Mouse (Mus musculus) heart, embryonic 13.5 days (tissue): Measurements from ENCODE around the gene Acsm3. TPM values are rescaled to one million over a fixed set of nuclear protein-coding genes. Genes with fewer than 3 reads are reported as not detected.
"Not testable (repeated sequence)": the region's sequence is repeated elsewhere in the genome, so short reads cannot be mapped to it uniquely, and the experiment has no call there.

Experiments used
- ATAC-seq: fragments of 200-750 bp; cut with Nextera tagmentation; 2 replicates; pipeline ENCODE4 v1.8.0; 2017; ENCODE audit warnings: moderate TSS enrichment; ENCODE audit not compliant: insufficient number of reproducible peaks, low FRiP score, low TSS enrichment; ENCODE audit errors: extremely low read depth
- H3K27ac ChIP-seq: fragments of 300-500 bp; sonication (generic); replicated peaks from 2 replicates; pipeline ENCODE4 v1.5.1; 2015; ENCODE audit warnings: moderate library complexity, mild to moderate bottlenecking, inconsistent platforms
- H3K27me3 ChIP-seq: fragments of 300-500 bp; sonication (generic); replicated peaks from 2 replicates; pipeline ENCODE4 v1.6.1; 2015; ENCODE audit warnings: mild to moderate bottlenecking, inconsistent platforms
- H3K36me3 ChIP-seq: fragments of 300-500 bp; sonication (generic); 2 replicates; pipeline ENCODE4 v1.6.1; 2015; ENCODE audit warnings: mild to moderate bottlenecking, inconsistent platforms
- H3K4me1 ChIP-seq: fragments of 300-500 bp; sonication (generic); 2 replicates; pipeline ENCODE4 v1.6.1; 2015; ENCODE audit warnings: inconsistent platforms
- H3K4me2 ChIP-seq: fragments of 300-500 bp; sonication (generic); 2 replicates; pipeline ENCODE4 v1.6.1; 2015; ENCODE audit warnings: inconsistent platforms, mild to moderate bottlenecking, moderate library complexity
- H3K4me3 ChIP-seq: fragments of 300-500 bp; sonication (generic); 2 replicates; pipeline ENCODE4 v1.5.1; 2015; ENCODE audit warnings: moderate library complexity, mild to moderate bottlenecking, inconsistent platforms
- H3K9ac ChIP-seq: fragments of 300-500 bp; sonication (generic); 2 replicates; pipeline ENCODE4 v1.6.1; 2015; ENCODE audit warnings: inconsistent platforms, mild to moderate bottlenecking, moderate library complexity
- H3K9me3 ChIP-seq: fragments of 300-500 bp; sonication (generic); 2 replicates; pipeline ENCODE4 v1.6.1; 2016; ENCODE audit warnings: inconsistent platforms
- WGBS: fragments of 180-500 bp; shearing (Covaris S2); methylation state at CpG from one replicate; pipeline ENCODE4 v1.1.7; 2015; ENCODE audit warnings: mixed read lengths; 5-methylcytosine and 5-hydroxymethylcytosine counted together
- polyA plus RNA-seq: library from polyadenylated mRNA; unstranded; fragments of >200 nt; fragmentation: Nextera tagmentation; extraction: Ambion mirVana; gene quantifications from 2 replicates; pipeline ENCODE4 v1.2.1, GENCODE M21; 2015

Acsm3 gene
- 0.14 TPM in 1 of 2 replicates, not detected in the other for polyA plus RNA-seq

- H3K4me3 ChIP-seq, result no peak within 1 kb of the TSS
- H3K9ac ChIP-seq, result no peak within 1 kb of the TSS
- H3K4me2 ChIP-seq, result no peak within 1 kb of the TSS
- H3K27me3 ChIP-seq, result no peaks in the 10 kb centered on the region
- H3K4me1 ChIP-seq, result no peaks in the 10 kb centered on the region
- H3K36me3 ChIP-seq, result no peaks in the 10 kb centered on the region
- no peak within 1 kb of the TSS for H3K27ac ChIP-seq
- H3K9me3 ChIP-seq, result no peaks in the 10 kb centered on the region
- WGBS, result 62% methylated on average over 11 of the region's 11 CpGs
- ATAC-seq, result no peak
These were observed at the start of gene Acsm3 for GRCm38 (mm10) chr7:119760527-119760951. TSS of gene Acsm3 (plus strand) at chr7:119760923.

- Histone ChIP-seq H3K27ac (no peak overlapping the region), H3K9me3 (no peaks in the 10 kb centered on the region), H3K9ac (no peak overlapping the region), H3K4me2 (no peak overlapping the region), H3K27me3 (no peaks in the 10 kb centered on the region), H3K4me1 (no peaks in the 10 kb centered on the region), H3K36me3 (peaks cover 40% of the 10 kb centered on the region), H3K4me3 (no peak overlapping the region)
- 87% methylated on average over 7 of the region's 7 CpGs for WGBS
- ATAC-seq, result no peak
These were observed 46.6 kb upstream of the Acsm3 start for GRCm38 (mm10) chr7:119714111-119714510.

DNA sequence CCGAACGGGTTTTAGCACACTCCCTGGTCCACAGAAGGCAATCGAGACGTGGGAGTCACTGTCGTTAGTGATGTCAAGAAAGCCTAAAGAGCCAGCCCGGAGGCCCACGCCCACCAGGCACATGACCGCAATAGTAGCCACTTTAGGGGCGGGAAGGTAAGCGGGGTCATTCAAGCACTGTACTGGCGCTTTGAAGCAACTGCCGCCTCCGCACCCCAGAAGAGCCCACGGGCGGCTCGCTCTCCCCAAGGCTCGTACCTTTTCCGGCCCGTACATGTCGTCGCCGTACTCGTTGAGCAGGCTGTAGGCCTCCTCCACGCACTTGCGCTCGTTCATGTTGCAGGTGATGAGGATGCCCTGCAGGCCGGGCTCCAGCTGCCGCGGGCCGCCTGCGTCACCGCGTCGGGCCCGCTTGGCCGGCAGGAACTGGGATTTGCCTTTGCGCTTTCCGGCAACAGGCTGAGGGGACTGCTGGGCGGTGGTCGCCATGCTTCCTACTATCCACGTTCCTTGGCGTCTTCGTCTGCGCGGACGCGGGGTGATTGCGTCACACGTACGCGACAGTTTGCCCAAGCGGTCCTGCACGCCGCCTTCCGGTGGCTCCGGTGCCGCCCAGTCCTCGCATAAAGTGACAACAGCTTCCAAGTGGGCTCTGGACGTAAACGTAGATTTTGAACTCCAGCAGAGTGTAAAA, 40.3 kb upstream of the Acsm3 start, which contains the start of gene Thumpd1:
TSS of gene Thumpd1 (minus strand) at position 546 of the 694 bp plus-strand sequence.
- under 1% methylated on average over 60 of the region's 60 CpGs for WGBS
- Histone ChIP-seq H3K36me3 (peaks cover 36% of the 10 kb centered on the region), H3K4me1 (peaks cover 12% of the 10 kb centered on the region), H3K9ac (peak within 1 kb of the TSS; percentile 95), H3K27me3 (peaks cover 6% of the 10 kb centered on the region; the same call in 1 of the 2 replicates), H3K27ac (peak within 1 kb of the TSS; percentile 68), H3K9me3 (no peaks in the 10 kb centered on the region), H3K4me3 (peak within 1 kb of the TSS; percentile 97), H3K4me2 (peak within 1 kb of the TSS; percentile 86)
- ATAC-seq, result peak; percentile 79; the same call in 1 of the 2 replicates

DNA sequence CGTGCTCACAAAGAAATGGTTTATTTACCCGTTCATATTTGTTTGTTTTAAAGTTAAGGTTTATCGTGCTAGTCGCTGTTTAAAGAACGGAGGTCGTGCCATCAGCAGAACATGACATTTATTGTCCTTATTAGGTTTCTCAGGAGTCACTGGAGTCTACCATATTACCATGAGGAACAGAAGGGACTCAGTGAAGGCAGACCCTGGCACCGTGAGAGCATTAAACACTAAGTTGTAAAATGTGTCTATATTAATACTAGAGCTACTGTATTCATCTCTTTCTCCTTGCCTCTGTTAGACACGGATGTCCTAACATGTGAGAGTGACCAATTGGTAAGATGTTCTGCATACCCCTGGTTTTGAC, 39.8 kb upstream of the Acsm3 start:
- Histone ChIP-seq H3K27me3 (peaks cover 6% of the 10 kb centered on the region; the same call in 1 of the 2 replicates), H3K4me1 (peaks cover 12% of the 10 kb centered on the region), H3K4me3 (peak overlapping the region; percentile 97), H3K9ac (peak overlapping the region; percentile 95), H3K4me2 (peak overlapping the region; percentile 86), H3K9me3 (no peaks in the 10 kb centered on the region), H3K27ac (0 out of 2 replicates have a peak overlapping the region, but pooled peaks have one; percentile 24), H3K36me3 (peaks cover 31% of the 10 kb centered on the region)
- 16% methylated on average over 8 of the region's 8 CpGs for WGBS
- no peak for ATAC-seq

DNA sequence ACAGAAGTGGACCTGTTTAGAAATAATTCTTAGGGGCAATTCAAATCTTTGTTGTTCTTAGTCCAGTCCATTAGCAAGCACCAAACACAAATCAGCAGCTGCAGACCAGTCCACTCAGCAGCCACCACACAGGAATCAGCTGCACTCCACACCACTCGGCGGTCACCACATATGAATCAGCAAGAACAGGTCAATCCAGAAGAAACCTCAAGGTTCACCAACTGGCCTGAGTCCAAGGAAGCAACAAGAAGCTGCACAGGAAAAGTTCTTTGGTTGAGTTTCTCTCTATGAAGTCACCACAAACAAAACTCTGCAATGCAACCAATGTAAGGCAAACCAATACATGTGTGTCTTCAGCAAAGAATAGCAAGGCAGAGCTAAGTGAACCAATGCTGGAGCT, 33.1 kb upstream of the Acsm3 start:
- ATAC-seq, result no peak
- H3K4me2 ChIP-seq, result no peak overlapping the region
- H3K36me3 ChIP-seq, result no peaks in the 10 kb centered on the region
- no peak overlapping the region for H3K9ac ChIP-seq
- 78% methylated on average over 2 of the region's 2 CpGs for WGBS
- H3K4me1 ChIP-seq, result no peaks in the 10 kb centered on the region
- peaks cover 5% of the 10 kb centered on the region; the same call in 1 of the 2 replicates for H3K9me3 ChIP-seq
- peaks cover 9% of the 10 kb centered on the region; the same call in 1 of the 2 replicates for H3K27me3 ChIP-seq
- no peak overlapping the region for H3K27ac ChIP-seq
- no peak overlapping the region for H3K4me3 ChIP-seq

- not testable (repeated sequence) for H3K9me3 ChIP-seq, H3K9ac ChIP-seq, H3K4me1 ChIP-seq, H3K4me3 ChIP-seq, H3K36me3 ChIP-seq, H3K27me3 ChIP-seq, ATAC-seq, H3K27ac ChIP-seq, H3K4me2 ChIP-seq
- 78% methylated on average over 4 of the region's 4 CpGs for WGBS
These were observed 29.5 kb upstream of the Acsm3 start for GRCm38 (mm10) chr7:119731262-119731661.

GRCm38 (mm10) chr7:119738877-119739276, 21.8 kb upstream of the Acsm3 start:
- Histone ChIP-seq H3K9ac (no peak overlapping the region), H3K4me3 (no peak overlapping the region), H3K27me3 (peaks cover 8% of the 10 kb centered on the region; the same call in 1 of the 2 replicates), H3K4me1 (0 out of 2 replicates have a peak, but pooled peaks cover under 1% of the 10 kb centered on the region), H3K4me2 (no peak overlapping the region), H3K27ac (no peak overlapping the region), H3K36me3 (no peaks in the 10 kb centered on the region), H3K9me3 (no peaks in the 10 kb centered on the region)
- ATAC-seq, result no peak
- WGBS, result 73% methylated on average over 2 of the region's 2 CpGs

GRCm38 (mm10) chr7:119739798-119740468, 20.8 kb upstream of the Acsm3 start:
- not testable (repeated sequence) for ATAC-seq, H3K27ac ChIP-seq, H3K9me3 ChIP-seq, H3K36me3 ChIP-seq, H3K4me1 ChIP-seq
- H3K27me3 ChIP-seq, result peaks cover 15% of the 10 kb centered on the region; the same call in 1 of the 2 replicates
- H3K4me3 ChIP-seq, result peak overlapping the region; percentile 47
- 3% methylated on average over 32 of the region's 44 CpGs for WGBS
- peak overlapping the region; percentile 67; the same call in 1 of the 2 replicates for H3K9ac ChIP-seq
- peak overlapping the region; percentile 66 for H3K4me2 ChIP-seq

GRCm38 (mm10) chr7:119744321-119744720, 16.4 kb upstream of the Acsm3 start:
- Histone ChIP-seq H3K27ac (no peak overlapping the region), H3K9ac (peak overlapping the region; percentile 44)

DNA sequence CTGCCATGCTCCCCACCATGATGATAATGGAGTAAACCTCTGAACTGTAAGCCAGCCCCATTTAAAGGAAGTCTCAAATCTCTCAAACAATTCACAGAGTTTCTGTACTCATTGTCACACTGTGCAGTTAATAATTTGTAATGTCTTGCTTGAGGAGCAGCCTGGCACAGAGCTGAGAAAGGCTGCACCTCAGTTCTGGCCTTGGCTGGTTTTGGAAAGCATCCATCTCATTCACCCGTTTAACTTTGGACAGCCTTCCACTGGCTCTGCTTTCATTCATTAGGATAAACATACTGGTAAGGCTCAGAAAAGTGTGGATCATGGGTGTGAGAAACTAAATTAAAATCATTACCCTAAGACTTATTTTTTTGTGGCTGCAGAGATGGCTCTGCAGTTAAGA, 14.9 kb upstream of the Acsm3 start:
- Histone ChIP-seq H3K9ac (no peak overlapping the region), H3K27ac (no peak overlapping the region), H3K4me3 (no peak overlapping the region), H3K9me3 (no peaks in the 10 kb centered on the region), H3K4me2 (no peak overlapping the region), H3K36me3 (no peaks in the 10 kb centered on the region), H3K27me3 (peaks cover 15% of the 10 kb centered on the region; the same call in 1 of the 2 replicates), H3K4me1 (peaks cover 5% of the 10 kb centered on the region; the same call in 1 of the 2 replicates)
- no peak for ATAC-seq
- 77% methylated on average over 1 of the region's 1 CpGs for WGBS

More at GRCm38 (mm10) chr7:119744321-119744720, 16.4 kb upstream of the Acsm3 start:
- H3K4me2 ChIP-seq, result peak overlapping the region; percentile 60
- peaks cover 15% of the 10 kb centered on the region; the same call in 1 of the 2 replicates for H3K27me3 ChIP-seq
- H3K4me1 ChIP-seq, result peaks cover 5% of the 10 kb centered on the region; the same call in 1 of the 2 replicates
- ATAC-seq, result no peak
- no peaks in the 10 kb centered on the region for H3K9me3 ChIP-seq
- 7% methylated on average over 34 of the region's 34 CpGs for WGBS
- H3K4me3 ChIP-seq, result peak overlapping the region; percentile 31
- no peaks in the 10 kb centered on the region for H3K36me3 ChIP-seq

DNA sequence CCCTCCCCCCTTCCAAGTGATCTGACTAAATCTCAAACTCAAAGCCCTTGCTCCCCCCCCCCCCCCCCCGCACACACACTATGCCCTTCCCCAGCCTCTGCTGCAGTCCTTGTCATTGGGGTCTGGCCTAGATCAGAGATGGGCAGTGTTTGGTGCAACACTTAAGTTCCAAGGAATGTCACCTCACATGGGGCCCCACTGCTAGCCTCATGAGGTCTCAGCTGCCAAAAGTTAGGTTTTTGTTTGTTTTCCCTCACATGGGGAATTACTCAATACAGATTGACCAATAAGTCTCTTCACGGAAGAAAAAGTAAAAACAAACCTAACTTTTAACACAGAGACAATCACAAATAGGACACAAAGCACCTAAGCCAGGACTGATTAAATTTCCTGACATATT, 12.0 kb upstream of the Acsm3 start:
- Histone ChIP-seq H3K27me3 (peaks cover 7% of the 10 kb centered on the region; the same call in 1 of the 2 replicates), H3K4me3 (no peak overlapping the region), H3K9ac (no peak overlapping the region), H3K9me3 (no peaks in the 10 kb centered on the region), H3K4me1 (peaks cover 5% of the 10 kb centered on the region; the same call in 1 of the 2 replicates), H3K4me2 (no peak overlapping the region), H3K27ac (no peak overlapping the region), H3K36me3 (no peaks in the 10 kb centered on the region)
- no peak for ATAC-seq
- 63% methylated on average over 1 of the region's 2 CpGs for WGBS
